Mouse (Mus musculus): Measurements from ENCODE around the gene Gns.

Gene Gns

DNA sequence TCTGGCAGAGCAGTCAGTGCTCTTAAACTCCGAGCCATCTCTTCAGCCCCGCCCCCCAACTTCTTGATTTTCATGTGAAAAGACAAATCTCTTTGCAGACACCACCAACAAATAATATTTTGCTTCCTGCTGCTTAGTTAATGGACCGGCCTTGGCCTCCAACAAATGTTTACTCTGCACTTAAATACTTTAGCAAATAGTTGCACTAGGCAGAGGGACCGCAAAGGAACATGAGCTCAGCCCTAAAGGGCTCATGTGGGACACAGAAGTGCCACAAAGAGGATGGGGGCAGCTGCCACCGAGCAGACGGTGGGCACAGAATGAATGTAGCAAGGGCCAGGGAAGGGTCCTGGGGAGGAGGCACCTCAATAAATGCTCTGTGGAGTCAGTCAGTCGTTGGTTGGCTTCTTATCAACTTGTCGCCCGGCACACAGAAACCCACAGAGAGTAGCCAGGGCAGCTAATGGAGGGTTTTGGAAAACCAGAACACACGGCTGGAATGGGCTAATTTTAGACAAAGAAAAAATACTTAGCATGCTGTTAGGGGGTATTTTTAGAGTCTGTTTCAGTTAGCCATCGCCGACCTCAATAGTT, 67.2 kb downstream of the Gns start:
- no peak for DNase-seq

- DNase-seq, result no peak
These were observed 67.9 kb downstream of the Gns start for GRCm38 (mm10) chr10:121432635-121433280.

DNA sequence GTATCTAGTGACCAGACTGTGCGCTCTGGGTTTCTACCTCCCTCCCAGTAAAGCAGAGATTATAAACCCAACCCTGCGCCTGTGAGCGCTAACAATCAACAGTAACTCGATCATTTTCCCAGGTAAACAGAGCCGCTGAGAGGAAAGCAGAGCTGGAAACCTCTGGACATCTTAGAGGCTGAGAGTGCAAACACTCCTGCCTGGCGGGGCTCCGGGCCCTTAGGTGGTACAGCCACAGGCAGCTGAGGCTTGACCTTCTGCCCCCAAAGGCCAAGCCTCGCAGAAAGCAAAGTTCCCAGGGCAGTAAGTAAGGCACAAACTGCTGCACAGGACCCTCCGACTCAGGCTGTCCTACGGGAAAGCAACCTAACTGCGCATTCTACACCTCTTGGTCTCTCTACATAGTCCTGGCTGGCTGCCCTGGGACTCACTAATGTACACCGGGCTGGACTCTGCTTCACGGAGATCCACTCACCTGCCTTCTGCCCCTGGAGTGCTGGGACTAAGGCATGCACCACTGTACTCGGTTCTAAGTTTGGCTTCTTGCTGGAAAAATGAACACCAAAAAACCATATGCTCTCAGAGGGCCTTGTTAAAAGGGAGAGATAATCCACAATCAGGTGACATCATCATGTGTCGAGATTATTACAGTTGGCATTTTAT, 69.7 kb downstream of the Gns start:
- no peak for DNase-seq

GRCm38 (mm10) chr10:121435546-121436257, 70.8 kb downstream of the Gns start:
- DNase-seq, result no peak

- no peak for DNase-seq
These were observed 71.4 kb downstream of the Gns start for GRCm38 (mm10) chr10:121436258-121436645.

GRCm38 (mm10) chr10:121436693-121437092, 71.8 kb downstream of the Gns start:
- no peak for DNase-seq

DNA sequence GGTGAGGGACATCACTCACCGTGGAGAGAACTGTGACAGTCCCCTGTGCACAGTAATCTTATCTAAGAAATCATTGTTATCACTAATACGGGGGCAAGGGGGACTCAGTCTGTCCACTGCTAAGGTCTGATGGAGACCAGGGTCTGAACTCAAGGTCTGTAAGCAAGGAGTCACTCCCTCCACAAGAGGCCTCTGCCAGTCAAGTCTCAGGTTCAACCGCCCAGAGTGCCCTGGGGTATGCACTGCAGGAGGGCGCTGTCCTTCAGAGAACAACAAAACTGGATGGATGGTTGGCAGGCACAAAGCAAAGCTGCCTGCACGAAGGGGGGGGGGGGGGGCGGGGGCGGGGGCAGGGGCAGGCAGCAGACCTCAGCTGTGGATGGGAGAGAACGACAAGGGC, 73.2 kb downstream of the Gns start:
- no peak for DNase-seq

DNA sequence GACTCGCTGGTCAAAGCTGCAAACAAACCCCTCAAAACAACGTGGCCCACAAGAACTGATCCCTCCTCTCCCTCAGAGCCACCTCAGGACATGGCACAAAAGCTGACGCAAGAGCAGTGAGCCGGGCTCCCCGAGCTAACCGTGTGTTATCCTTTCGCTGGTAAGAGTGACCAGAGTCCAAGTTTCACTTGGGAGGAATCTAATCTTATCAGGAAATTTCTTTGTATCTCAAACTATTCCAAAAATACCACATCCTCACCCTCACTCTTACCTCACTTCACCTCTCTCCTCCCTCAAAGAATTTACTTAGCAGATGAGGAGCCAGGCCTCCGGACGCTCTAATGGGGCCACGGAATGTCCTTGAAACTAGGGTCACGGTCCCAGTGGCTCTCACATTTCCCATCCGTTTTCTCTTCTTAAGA, 74.4 kb downstream of the Gns start:
- DNase-seq, result no peak

GRCm38 (mm10) chr10:121443791-121444190, 78.9 kb downstream of the Gns start:
- no peak for DNase-seq

GRCm38 (mm10) chr10:121444198-121444597, 79.3 kb downstream of the Gns start:
- no peak for DNase-seq

DNA sequence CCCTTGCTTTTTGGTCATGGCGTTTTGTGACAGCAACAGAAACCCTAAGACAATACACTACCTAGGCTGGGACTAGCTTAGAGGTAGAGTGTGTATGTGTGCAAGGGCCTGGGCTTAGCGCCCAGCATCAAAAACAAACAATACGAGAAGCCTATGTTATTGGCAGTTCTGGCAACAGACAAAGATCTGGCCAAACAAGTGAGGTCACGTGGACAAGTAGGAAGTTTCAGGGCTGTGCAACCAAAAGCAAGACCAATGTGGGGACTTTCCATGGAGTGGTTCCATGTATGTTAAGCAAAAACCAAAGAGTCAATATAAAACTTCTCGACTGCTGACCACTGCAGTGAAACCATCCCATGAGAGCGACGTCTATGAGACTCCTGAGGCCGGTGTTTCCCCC, 80.9 kb downstream of the Gns start:
- DNase-seq, result no peak
